Comparison of ENCODE assay signal across 16 mouse cellular contexts in genomic region chr15:97412308-97412707, GRCm38 (mm10).
"Had no signal": no experiment of that assay in that cellular context is flagged by ENCODE, and none has a peak within 500 bp of the region (broad histone marks: within the 10 kb centered on the region; RNA-seq: fewer than 3 reads in every experiment).

No protein-coding gene starts in this region.

- DNase-seq: retina, postnatal 1 day; right cerebral cortex, adult 18-20 months; right cerebral cortex, postnatal 14 days; right cerebral cortex, postnatal 25 days; right cerebral cortex, postnatal 4 days; spleen, adult 18-20 months; thymus, adult 18-20 months; thymus, adult 2 months; thymus, postnatal 14 days; thymus, postnatal 25 days; thymus, postnatal 36 days; thymus, postnatal 4 days had no signal

- H3K4me3 ChIP-seq: neural tube, embryonic 13.5 days; neural tube, embryonic 15.5 days; stomach, embryonic 15.5 days had no signal

- H3K27ac ChIP-seq: neural tube, embryonic 13.5 days; neural tube, embryonic 15.5 days; stomach, embryonic 15.5 days; stomach, postnatal 0 days had no signal

- H3K4me1 ChIP-seq: neural tube, embryonic 13.5 days had no signal

- H3K27me3 ChIP-seq: neural tube, embryonic 13.5 days; neural tube, embryonic 15.5 days; stomach, embryonic 15.5 days had no signal

- H3K36me3 ChIP-seq: neural tube, embryonic 13.5 days; neural tube, embryonic 15.5 days; stomach, embryonic 15.5 days had no signal

- H3K4me2 ChIP-seq: neural tube, embryonic 13.5 days; neural tube, embryonic 15.5 days; stomach, embryonic 15.5 days had no signal

- H3K9ac ChIP-seq: neural tube, embryonic 13.5 days; neural tube, embryonic 15.5 days; stomach, embryonic 15.5 days had no signal

- H3K9me3 ChIP-seq: stomach, embryonic 15.5 days had no signal
